Mouse (Mus musculus) 3T3-L1 (cell line): ENCODE measurements around the gene Sin3a.

Experiments used
- DNase-seq: peaks from one replicate; pipeline ENCODE4 v3.0.0-alpha.2; 2015; ENCODE audit warnings: low read depth, low spot score

Gene Sin3a

DNA sequence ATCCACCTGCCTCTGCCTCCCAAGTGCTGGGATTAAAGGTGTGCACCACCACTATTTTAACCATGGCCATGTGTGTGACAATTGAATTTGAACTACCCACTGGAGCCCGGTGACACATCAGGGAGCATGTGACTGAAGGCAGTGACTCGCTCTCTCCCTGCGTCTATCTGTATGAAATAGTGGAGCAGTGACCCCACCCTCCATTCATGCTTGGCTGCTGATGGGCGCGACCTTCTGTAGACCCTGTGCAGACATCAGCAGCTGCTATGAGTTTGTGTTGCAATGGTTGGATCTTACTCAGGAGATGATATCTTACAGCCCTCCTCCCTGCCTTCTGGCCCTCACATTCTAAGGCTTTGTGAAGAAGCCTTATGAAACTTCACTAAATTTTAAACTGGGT, 96.6 kb downstream of the Sin3a start:
- peak; percentile 73 for DNase-seq
